Mouse (Mus musculus): ENCODE measurements around the gene Ubac1.

DNA sequence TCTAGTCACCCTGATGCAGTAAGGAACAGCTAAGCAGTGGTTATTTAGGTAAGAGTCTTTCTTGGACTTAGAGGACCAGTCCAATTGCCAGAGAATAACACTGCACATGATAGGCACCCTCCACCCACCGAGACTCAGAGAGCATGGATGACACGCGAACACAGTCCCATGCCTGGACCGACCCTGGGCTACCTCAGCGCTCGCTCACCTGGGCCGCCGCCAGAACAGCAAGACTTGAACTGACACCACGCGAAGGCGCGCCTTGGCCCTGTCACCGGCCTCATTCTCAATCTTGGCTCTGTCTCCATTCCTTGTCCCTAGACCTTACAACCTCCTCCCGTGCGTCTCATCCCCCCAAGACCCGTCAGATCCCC lies 39.5 kb downstream of the Ubac1 start:
- TF ChIP-seq USF1 (IDR thresholded peaks at IDR 0.05; ENCODE audit: low read depth) = no peak
- TF ChIP-seq SRF (IDR thresholded peaks at IDR 0.05; ENCODE audit: control insufficient read depth, insufficient read length, low read depth) = no peak
- no peak for TF ChIP-seq MYOD1 (IDR thresholded peaks at IDR 0.05; ENCODE audit: control insufficient read depth in 1 of 3, insufficient read length in 2 of 3, low read depth in 2 of 3)
- no peak for TF ChIP-seq POLR2A (IDR thresholded peaks at IDR 0.05; ENCODE audit: insufficient read length, low read depth)
- TF ChIP-seq POLR2AphosphoS2 (IDR thresholded peaks at IDR 0.05; ENCODE audit: insufficient read length, low read depth) = no peak
- no peak for TF ChIP-seq TCF12 (IDR thresholded peaks at IDR 0.05; ENCODE audit: insufficient read depth, poor library complexity, severe bottlenecking)
- no peak for TF ChIP-seq E2F4 (IDR thresholded peaks at IDR 0.05; ENCODE audit: insufficient read depth)
- no peak for TF ChIP-seq MAX (IDR thresholded peaks at IDR 0.05; ENCODE audit: low read depth)
- TF ChIP-seq REST (IDR thresholded peaks at IDR 0.05; ENCODE audit: insufficient read depth, insufficient read length) = no peak

Measured in myocyte (in vitro differentiated cells).